Mouse (Mus musculus) layer of hippocampus, postnatal 10 days (tissue): ENCODE results near the gene Hlx. TPM values are rescaled to one million over a fixed set of nuclear protein-coding genes. Genes with fewer than 3 reads are reported as not detected.

ENCODE experiments used
- DNase-seq, 2 experiments: peaks; one replicate each; pipeline ENCODE4 v3.0.0; 2021; ENCODE audit warnings: low spot score in 2 of 2
- total RNA-seq, 2 experiments: library from RNA; stranded (reverse); gene quantifications; 2 replicates each; pipeline ENCODE4 v1.2.3; 2021

Gene Hlx
- total RNA-seq, 2 experiments from 2014 or later: 1.0 to 1.4 TPM

GRCm38 (mm10) chr1:184733300-184734066, 1.1 kb upstream of the Hlx start:
- DNase-seq: no peak

DNA sequence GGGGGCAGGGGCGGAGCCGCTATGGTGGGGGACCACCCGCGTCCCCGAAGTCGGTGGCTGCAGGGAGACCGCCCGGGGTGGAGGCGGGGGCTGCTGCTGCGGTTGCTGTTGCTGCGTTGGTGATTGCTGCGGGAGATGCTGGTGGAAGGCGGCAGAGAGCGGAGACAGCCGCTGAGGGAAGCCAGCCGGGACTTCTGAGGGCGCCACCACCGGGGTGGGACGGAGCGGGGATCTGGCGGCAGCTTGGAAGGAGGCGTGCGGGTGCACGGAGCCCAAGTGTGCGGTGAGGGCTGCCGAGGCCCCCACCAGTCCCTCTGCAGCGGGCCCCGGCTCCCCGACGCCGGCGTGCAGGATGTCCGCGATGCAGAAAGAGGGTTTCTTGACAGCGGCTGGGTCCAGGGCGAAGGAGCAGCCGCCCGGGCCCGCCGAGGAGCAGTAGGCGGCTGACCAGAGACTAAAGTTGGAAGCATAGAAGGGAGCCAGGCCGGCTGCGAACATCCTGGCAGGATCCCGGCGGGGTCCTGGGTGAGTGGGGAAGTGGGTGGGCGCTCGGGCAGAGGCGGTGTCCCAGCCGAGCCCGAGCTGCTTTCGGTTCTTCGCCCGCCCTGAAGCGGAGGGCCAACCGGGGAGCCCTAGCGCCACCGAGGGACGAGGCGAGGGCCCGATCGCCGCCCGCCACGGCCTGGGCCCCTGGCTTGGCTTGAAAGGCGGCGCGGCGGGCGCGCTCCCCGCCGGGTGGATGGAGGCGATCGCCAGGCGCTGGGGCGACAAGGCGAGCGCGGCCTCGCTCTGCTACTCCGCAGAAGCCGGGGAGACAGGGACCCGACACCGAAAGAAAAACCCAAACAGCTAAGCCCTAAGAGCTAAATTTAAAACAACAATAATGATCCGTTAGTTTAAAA, 524 bp downstream of the Hlx start:
- DNase-seq: peak; percentile 22 to 57

DNA sequence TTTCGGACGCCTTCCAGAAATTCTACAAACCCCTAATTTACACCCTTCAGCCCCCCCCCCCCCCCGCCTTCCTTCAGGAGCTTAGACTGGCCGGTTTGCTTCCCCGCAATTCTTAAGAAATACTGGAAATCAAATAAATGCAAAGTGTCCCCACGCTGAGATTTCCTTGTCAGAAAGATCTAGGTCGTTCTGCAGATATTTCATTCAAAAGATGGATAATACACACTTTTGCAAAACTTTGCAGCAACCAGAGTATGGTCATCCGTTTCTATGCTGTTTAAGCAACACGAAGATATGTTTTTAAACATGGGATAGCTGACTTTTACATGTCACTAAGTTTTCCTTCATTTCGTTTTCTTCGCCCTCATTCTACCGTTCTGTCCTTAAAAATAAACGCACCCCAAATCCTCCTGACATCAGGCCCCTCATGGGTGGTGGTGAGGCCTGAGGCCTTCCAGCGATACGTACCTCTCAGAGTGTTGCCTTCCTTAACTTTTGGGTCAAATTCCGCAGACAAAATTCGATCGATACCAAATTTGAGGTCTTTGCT, 1.3 kb downstream of the Hlx start:
- no peak for DNase-seq

- no peak for DNase-seq
Measured at GRCm38 (mm10) chr1:184730453-184731013, 1.9 kb downstream of the Hlx start.

DNA sequence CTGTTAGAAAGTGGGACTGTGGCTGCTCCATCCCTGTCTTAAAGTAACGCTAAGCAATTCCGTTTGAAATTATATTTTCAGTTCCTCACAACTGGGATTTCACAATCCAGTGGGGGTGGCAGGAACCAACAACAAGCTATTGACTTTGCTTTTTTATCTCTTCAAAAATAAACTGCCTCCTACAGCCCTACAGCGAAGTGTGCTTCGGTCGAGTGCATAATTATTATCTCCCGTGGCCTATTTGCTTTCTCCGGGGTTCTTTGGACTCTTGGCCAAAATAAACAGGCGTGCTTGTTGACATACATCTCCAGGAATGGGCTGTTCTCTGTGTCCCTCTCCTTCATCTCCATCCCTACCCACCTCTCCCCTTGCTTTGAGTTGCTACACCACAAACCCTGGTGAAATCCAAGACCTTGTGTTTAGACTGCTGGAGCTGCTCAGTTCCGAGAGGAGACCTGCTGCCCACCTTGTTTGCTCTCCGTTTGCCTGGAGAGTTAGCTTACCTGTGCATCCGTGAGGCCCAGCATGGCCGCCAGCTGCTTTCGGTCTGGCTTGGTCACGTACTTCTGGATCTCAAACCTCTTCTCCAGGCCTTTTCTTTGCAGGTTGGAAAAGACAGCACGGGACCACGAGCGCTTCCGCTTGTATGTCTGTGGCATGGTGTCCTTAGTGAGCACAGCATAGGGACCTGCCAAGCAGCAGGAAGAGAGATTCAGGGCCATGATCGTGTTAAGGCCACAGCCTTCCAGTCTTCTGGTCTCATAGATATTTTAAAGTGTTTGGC, 2.9 kb downstream of the Hlx start:
- no peak for DNase-seq

DNA sequence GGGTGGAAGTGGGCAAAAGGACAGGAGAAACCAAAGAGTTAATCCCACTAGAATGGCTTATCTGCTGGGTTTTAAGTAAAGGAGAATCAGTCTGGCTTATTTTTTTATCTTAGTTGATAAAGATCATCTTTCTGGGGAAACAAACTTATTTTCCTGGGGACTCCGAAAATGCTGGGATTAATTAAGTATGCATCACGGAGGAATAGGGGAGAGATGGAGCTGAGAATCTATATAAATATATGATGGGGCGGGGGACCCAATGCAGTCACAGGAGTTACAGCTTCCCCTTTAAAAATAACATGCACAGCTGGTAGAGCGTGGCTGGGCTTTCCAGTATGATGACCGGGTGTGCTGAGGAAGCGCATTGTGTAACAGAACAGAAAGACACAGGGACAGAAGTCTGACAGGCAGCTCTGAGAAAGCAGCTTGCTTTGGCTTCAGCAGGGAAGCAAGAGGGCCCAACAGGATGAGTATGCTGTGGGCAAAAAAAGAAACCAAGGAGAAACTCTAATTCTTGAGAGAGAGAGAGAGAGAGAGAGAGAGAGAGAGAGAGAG, 3.8 kb downstream of the Hlx start:
- DNase-seq: no peak

DNA sequence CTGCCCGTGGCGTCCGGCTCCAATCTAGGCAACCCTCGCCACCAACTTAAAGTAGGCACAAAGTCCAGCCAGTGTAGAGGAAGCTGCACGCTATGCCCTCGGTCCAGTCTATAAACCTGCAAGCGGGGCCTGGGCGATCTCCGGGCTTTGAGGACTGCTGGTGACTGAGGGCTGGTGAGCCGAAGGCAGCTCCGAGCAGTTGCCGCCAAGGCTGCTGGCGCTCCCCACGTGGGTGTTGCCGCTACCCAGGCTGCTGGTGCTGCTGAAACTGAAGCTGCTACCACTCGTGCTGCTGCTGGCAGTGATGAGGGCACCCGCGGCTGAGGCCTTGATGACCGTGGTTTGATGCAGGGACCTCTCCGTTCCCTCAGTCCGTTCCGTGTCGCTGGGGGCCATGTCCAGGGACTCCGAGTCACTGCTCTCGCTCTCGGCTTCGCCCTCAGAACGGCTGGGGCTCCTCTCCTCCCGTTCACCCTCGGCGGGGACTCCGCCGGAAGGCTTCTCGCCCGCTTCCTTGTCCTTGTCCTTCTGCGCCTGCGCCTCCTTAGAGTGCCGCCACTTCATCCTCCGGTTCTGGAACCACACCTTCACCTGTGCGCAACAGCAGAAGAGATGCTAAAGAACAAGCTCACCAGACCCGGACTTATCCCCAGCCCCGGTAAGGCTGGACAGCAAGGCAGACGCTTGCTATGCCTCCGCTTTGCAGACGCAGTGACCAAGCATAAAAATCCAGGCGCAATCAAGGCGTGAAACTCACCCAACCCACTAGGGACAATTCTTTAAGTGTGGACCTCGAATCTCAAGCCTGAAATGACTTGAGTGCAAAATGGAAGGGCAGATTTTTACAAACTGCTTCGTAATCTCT, 4.8 kb downstream of the Hlx start:
- peak in 1 of 2 experiments; percentile 24 for DNase-seq

DNA sequence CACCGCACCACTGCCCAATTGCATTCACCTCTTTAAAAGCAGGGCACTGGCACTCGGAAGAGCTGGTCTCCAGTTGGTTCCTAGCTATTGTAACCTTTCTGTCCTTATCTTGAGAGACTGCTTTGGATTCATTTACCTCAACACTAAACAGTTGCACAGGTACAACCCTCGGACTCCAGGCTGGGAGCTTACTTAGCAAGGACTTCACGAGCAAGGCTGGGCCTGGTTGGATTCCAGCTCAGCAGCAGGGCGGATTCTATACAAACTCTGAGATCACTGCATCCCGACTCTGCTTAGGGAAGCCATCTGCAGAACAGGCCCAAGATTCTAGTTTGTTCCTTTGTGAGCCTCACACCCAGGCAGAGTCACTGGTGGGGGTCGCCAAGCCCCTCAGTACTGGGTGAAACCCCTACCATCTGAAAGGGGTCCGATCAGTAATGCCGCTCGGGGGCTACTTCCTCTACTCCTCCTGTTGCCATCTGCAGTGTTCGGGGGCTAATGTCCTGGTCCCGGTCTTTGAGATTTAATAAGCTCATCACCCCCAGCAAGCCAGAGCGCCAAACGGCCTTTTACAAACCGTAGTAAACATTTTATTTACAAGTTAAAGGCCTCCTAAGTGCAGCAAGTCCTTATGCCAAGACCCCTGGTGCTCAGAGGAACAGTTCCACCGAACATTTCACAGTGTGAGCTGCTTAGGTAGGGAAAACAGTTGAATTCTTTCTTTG, 5.7 kb downstream of the Hlx start:
- DNase-seq: no peak

- no peak for DNase-seq
Measured at GRCm38 (mm10) chr1:184725318-184725790, 7.1 kb downstream of the Hlx start.

DNA sequence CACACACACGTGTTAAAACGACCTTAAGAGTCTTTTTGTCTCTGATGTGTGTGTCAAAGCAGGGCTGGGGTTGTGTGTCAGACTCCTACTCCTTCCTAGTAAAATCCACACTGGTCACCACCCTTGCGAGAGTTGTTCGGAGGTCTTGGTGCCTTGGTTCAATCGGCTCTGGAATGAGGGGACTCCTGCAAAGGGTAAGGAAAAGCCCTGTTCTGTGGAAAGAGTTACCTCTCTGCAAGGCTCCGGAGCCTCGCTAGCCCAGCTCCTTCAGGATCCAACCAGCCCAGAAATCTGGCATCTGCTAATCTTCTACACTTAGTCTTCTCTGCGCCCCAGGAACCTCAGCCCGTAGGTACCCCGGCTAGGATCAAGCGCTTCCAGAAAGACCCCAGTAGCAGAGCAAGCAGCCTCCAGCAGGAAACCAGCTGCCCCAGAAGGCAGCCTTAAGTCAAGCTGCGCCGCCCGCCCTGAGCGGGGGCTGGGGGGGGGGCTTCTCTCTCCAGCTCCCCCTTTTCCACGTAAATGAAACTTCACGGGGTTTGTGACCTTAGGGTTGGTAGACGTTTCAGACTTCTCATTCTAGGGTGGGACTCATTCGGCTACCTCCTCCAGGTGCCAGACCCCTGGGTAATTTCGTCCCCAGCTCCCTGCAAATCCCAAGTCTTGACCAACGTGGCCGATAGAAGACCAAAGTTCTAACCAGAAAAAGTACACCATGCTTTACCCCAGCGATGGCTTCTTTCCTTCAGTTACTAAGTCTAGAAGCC, 7.7 kb downstream of the Hlx start:
- no peak for DNase-seq

- no peak for DNase-seq
Measured at GRCm38 (mm10) chr1:184723899-184724298, 8.5 kb downstream of the Hlx start.

GRCm38 (mm10) chr1:184721121-184721520, 11.3 kb downstream of the Hlx start:
- no peak for DNase-seq

DNA sequence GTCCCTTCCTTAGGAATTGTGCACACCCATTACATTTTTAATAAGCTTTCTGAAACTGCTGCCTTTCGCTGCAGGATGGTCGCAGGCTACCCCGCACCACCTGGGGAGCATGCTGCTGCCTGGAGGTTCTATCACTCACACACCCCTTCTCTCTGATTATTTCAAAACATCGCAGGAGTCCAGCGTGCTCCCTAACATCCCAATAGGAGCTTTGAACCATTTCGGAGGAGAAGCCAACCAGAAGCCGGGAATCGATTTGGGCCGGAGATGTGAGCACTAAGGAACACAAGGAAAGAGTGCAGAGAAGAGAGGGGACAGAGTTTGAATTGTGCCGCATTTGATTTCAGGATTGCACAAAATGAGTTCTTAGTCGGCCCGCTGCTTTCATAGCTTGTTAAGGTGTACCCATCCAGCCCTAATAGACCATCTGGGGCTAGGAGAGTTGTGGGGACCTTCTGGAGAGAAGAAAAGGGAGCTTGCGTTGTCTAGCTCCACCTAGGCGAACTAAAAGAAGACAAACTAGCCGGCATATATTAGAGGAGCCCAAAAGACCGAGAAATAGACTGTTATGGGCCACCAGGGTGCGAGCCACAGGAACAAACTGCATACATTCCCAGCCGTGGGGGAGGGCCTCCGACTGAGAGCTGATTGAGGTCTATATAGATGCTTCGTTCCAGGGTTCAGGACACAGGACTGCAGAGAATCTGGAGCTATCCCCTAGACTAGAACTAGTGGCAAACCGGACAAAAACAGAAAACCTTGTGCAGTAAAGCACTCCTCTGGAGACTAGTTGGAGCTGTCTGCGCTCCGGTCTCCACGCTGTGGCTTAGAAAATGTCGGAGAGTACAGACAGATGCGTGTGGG, 12.0 kb downstream of the Hlx start:
- DNase-seq: no peak

DNA sequence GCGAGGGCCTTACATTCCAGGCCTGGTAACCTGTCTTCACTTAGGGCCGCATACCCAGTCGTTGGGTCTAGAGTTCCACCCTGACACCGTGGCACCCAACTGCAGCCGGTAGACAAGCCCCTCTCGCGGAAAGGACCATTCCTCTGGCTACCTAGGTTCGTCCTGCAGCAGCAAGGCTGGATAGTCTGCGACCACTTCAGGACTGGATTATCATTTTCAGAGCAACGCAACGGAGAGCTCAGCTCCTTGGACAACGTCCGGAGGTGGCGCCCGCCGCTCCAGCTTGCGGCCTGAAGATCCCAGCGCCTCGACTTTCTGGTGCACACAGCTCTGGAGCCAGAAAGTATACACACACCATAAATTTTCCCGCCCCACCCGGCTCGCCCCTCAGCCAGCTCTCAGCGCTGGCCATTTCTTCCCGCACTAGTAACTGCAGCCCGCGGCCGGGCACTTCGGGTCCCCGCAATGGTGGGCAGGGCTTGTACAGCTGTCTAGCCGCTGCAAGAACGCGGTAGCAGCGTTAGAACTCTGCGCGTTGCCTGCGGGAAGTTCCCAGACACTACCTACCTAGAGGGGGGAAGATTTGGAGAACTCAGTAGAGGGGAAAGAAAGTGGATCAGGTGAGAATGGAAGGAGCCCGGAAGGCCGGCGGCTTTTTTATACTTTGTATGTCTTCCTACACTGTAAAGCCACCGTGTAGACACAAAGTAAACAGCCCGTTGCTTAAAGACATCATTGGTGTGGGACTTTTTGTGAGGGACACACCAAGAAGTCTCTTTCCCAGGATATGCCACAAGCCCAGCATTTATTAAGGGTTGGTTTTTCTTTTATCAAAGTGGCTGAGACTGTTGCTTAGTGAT, 13.9 kb downstream of the Hlx start:
- no peak for DNase-seq

DNA sequence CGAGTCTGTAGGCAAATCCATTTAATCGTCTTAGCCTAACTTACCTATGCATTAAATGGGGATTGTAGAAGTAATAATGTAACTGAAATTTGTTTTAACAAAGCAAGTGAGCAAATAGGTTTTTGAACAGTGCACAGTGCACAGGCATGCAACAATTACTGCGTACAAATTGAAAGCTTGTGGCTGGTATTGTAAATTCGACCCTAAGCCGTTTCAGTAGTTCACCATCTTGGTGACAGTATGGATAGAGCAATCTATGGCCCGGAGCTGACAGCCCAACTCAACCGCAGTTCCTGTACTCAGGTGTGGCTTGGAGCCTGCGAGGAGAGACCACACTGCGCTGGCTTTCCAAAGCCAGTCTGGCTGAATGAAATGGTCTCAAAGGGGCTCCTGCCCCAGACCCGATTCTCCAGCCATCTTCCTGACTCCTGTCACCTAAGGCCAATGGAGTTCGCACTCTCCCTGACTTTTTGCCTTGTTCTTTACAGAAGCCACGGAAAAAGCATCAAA, 14.7 kb downstream of the Hlx start:
- no peak for DNase-seq

- DNase-seq: no peak
Measured at GRCm38 (mm10) chr1:184717016-184717568, 15.3 kb downstream of the Hlx start.
